Mouse (Mus musculus): ENCODE data around the gene Csf2. TPM values are rescaled to one million over a fixed set of nuclear protein-coding genes. Genes with fewer than 3 reads are reported as not detected.
"Not testable (repeated sequence)": the region's sequence is repeated elsewhere in the genome, so short reads cannot be mapped to it uniquely, and the experiment has no call there.

Gene Csf2
- total RNA-seq (2014; rRNA removed) (not detected in 2 replicates), polyA plus RNA-seq (2015; fragmentation: Nextera tagmentation; extraction: Ambion mirVana) (not detected in 2 replicates)

DNA sequence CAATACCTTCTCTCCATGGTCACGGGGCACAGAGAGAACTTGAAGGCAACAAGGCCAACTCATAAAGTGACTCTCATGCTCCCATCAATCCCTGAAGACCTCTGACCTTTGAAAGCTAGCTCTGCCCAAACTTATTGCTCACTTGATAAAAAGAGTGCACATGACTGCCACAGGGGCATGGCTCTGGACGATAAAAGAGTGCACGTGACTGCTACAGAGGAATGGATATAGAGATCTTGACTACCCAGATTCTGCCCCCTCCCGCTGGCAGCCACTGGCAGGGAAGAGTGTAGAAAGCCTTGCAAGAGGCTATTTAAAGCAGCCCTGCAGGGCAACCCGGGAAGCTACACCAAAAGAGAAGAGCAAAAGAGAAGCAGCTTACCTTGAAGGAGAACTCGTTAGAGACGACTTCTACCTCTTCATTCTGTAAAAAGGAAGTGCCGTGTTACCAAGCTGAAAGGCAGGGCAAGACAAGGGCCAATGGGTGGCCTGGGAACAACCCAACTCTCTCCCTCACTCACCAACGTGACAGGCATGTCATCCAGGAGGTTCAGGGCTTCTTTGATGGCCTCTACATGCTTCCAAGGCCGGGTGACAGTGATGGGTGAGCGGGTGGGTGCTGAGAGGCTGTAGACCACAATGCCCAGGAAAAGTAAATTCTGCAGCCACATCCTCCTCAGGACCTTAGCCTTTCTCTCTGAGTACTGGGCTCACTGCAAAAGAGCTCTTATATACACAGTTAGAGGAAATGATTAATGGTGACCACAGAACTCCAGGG, at the start of gene Csf2:
Csf2 (minus strand) TSS at position 728 of the 778 bp plus-strand sequence.
- Histone ChIP-seq H3K4me1 (ENCODE audit: insufficient read depth) (no peaks in the 10 kb centered on the region), H3K36me3 (ENCODE audit: insufficient read depth) (no peaks in the 10 kb centered on the region), H3K27ac (ENCODE audit: low read depth, low read length) (no peak within 1 kb of the TSS), H3K27me3 (ENCODE audit: insufficient read depth, low read length) (no peaks in the 10 kb centered on the region), H3K4me3 (ENCODE audit: low read depth, low read length) (no peak within 1 kb of the TSS), H3K9ac (no peak within 1 kb of the TSS), H3K9me3 (ENCODE audit: low read length) (no peaks in the 10 kb centered on the region), H3K4me2 (ENCODE audit: low read depth) (no peak within 1 kb of the TSS)
- DNase-seq (no peak), ATAC-seq (no peak)
- TF ChIP-seq CTCF (IDR thresholded peaks at IDR 0.05; ENCODE audit: low read depth), result no peak
- 54% methylated on average over 11 of the region's 11 CpGs for WGBS

DNA sequence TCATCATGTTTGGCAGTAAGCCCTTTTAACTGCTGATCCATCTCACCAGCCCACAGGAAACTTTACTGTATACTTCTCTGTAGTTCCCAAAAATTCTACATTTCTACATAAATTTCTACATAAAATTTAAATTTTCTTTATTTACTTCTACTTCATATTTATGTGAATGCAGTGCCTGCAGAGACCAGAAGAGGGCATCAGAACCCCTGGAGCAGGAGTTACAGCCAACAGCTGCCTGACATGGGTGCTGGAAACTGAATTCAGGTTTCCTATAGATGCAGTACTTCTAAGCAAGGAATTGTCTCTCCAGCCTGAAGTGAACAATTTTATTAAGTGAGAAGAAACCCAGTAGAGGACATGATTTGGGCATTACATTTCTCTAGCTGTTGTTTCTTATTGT, 49.3 kb upstream of the Csf2 start:
- Histone ChIP-seq H3K36me3 (ENCODE audit: insufficient read depth) (no peaks in the 10 kb centered on the region), H3K4me2 (ENCODE audit: low read depth) (no peak overlapping the region), H3K27ac (ENCODE audit: low read depth, low read length) (no peak overlapping the region), H3K4me1 (ENCODE audit: insufficient read depth) (no peaks in the 10 kb centered on the region), H3K9ac (no peak overlapping the region), H3K4me3 (ENCODE audit: low read depth, low read length) (no peak overlapping the region), H3K9me3 (ENCODE audit: low read length) (0 out of 2 replicates have a peak, but pooled peaks cover 4% of the 10 kb centered on the region), H3K27me3 (ENCODE audit: insufficient read depth, low read length) (no peaks in the 10 kb centered on the region)
- TF ChIP-seq CTCF (IDR thresholded peaks at IDR 0.05; ENCODE audit: low read depth), result no peak
- DNase-seq, result no peak
- ATAC-seq, result no peak

DNA sequence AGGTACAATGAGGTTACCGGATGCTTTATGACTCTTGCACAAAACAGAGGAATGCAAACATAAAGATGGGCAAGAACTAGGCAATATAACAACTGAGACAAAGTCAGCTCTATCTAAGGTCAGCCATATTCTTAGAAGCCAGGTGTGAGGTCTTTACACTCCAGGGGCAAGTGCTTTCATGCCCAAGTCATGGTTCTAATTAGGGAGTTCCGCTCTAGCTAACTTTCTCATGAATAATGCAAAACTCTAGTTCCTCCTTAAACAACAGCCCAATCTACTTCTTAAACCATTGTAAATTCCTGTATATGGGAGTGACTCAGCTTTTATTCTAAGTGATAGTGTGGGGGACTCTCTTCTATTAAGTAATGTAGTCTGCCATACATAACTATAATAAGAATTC, 48.0 kb upstream of the Csf2 start:
- H3K4me3 ChIP-seq (ENCODE audit: low read depth, low read length); H3K9me3 ChIP-seq (ENCODE audit: low read length); H3K27ac ChIP-seq (ENCODE audit: low read depth, low read length); H3K27me3 ChIP-seq (ENCODE audit: insufficient read depth, low read length); DNase-seq; H3K36me3 ChIP-seq (ENCODE audit: insufficient read depth); H3K4me1 ChIP-seq (ENCODE audit: insufficient read depth); ATAC-seq; H3K9ac ChIP-seq; H3K4me2 ChIP-seq (ENCODE audit: low read depth): not testable (repeated sequence)
- 87% methylated on average over 2 of the region's 2 CpGs for WGBS

DNA sequence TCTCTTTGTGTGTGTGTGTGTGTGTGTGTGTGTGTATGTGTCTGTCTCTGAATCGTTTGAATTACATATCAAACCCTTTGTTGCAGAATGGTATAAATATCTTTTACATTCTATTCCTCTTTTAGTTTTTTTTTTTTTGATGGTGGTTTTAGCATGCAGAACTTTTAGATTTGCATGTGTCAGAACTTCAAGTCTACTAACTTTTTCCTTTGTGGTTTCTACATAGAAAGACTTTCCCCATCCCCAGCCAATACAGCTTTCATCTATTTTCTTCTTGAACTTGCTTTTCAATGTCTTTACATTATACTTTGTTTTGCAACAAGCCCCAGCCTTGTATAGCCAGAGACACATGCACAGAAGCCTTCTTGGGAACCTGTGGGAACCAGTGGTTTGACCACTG, 47.3 kb upstream of the Csf2 start:
- Histone ChIP-seq H3K27me3 (ENCODE audit: insufficient read depth, low read length) (no peaks in the 10 kb centered on the region), H3K36me3 (ENCODE audit: insufficient read depth) (no peaks in the 10 kb centered on the region), H3K9me3 (ENCODE audit: low read length) (0 out of 2 replicates have a peak, but pooled peaks cover 4% of the 10 kb centered on the region), H3K9ac (no peak overlapping the region), H3K27ac (ENCODE audit: low read depth, low read length) (no peak overlapping the region), H3K4me1 (ENCODE audit: insufficient read depth) (no peaks in the 10 kb centered on the region), H3K4me2 (ENCODE audit: low read depth) (no peak overlapping the region), H3K4me3 (ENCODE audit: low read depth, low read length) (no peak overlapping the region)
- DNase-seq (no peak), ATAC-seq (no peak)
- WGBS, result 95% methylated on average over 1 of the region's 1 CpGs
- no peak for TF ChIP-seq CTCF (IDR thresholded peaks at IDR 0.05; ENCODE audit: low read depth)

DNA sequence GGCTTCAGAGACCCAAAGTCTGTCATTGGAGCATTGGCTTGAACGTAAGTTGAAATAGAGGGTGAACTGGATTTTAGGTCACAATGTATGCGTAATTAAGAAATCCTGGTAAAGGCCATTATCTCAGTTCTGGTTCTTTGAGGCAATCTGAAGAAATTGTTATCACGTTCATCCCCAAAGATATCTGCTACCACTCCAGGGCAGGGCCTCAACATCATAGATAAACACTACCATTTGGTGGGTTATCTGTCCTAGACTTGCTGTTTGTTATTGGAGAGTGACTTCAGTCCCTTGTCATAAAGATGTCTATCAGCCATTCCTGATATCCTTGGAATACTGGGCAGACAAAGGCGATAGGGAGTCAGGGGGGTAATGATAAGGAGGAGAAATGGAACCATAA, 46.5 kb upstream of the Csf2 start:
- DNase-seq (no peak), ATAC-seq (no peak)
- Histone ChIP-seq H3K9me3 (ENCODE audit: low read length) (0 out of 2 replicates have a peak, but pooled peaks cover 4% of the 10 kb centered on the region), H3K9ac (no peak overlapping the region), H3K27me3 (ENCODE audit: insufficient read depth, low read length) (no peaks in the 10 kb centered on the region), H3K27ac (ENCODE audit: low read depth, low read length) (no peak overlapping the region), H3K4me2 (ENCODE audit: low read depth) (no peak overlapping the region), H3K4me3 (ENCODE audit: low read depth, low read length) (no peak overlapping the region), H3K36me3 (ENCODE audit: insufficient read depth) (no peaks in the 10 kb centered on the region), H3K4me1 (ENCODE audit: insufficient read depth) (no peaks in the 10 kb centered on the region)
- WGBS, result 87% methylated on average over 4 of the region's 4 CpGs
- no peak for TF ChIP-seq CTCF (IDR thresholded peaks at IDR 0.05; ENCODE audit: low read depth)

DNA sequence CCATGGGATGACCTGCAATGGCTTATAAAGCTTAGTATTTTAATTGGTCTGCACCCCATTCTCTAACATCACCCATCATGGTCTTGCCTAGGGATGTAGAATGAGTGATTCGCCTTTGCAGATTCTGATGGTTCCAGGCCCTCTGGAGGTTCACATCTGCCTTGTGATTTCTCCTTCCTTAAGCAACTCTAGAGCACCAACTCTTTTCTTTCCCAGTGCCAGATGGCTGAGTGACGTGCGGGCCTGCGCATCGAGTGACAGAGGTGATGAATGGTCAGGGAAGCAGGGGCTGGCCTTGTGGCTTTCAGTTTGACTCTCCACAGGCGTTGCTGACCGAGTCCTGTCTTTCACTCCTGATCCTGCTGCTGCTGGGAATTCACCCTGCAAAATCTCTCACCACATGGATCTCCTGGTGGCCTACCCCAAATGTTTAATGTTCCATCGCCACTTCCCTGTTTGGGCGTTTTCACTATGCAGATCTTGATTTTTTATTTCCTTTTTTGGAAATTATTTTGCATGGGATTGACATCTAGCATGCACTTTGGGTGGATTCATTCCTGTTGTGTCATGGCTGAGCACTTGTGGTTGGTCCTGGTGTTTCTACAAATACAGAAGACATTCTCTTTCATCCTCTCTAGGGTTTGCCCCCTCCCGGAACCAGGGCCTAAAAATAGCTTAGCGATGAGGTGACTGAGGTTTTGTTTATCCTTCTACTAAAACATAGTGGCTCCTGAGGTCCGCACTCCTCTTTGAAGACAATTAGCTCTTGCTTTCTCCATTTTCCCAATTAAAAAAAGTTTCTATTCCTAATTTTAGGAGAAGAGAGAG, 44.7 kb upstream of the Csf2 start:
- Histone ChIP-seq H3K4me3 (ENCODE audit: low read depth, low read length) (no peak overlapping the region), H3K27ac (ENCODE audit: low read depth, low read length) (no peak overlapping the region), H3K9me3 (ENCODE audit: low read length) (0 out of 2 replicates have a peak, but pooled peaks cover 4% of the 10 kb centered on the region), H3K4me2 (ENCODE audit: low read depth) (no peak overlapping the region), H3K36me3 (ENCODE audit: insufficient read depth) (no peaks in the 10 kb centered on the region), H3K27me3 (ENCODE audit: insufficient read depth, low read length) (no peaks in the 10 kb centered on the region), H3K9ac (no peak overlapping the region), H3K4me1 (ENCODE audit: insufficient read depth) (no peaks in the 10 kb centered on the region)
- DNase-seq (no peak), ATAC-seq (no peak)
- 79% methylated on average over 12 of the region's 12 CpGs for WGBS
- no peak for TF ChIP-seq CTCF (IDR thresholded peaks at IDR 0.05; ENCODE audit: low read depth)

DNA sequence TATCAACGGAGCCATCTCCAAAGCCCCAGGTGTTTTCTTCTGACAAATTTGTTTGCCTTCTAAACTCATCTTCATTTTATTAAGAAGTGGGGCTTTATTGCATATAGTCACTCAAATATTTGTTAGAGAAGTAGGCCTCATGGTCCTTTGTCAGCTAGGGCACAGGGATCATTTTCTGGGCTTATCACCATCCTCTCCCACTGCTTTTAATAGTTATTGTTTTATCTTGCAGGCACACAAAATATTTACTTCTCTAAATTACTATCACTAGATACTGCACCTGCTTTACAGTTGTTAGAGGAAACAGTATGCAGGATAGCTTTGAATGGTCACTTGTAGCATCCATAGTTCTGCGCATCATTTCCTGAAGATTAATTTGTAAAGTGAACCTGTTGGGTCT, 42.7 kb upstream of the Csf2 start:
- Histone ChIP-seq H3K36me3 (ENCODE audit: insufficient read depth) (no peaks in the 10 kb centered on the region), H3K4me2 (ENCODE audit: low read depth) (no peak overlapping the region), H3K4me1 (ENCODE audit: insufficient read depth) (no peaks in the 10 kb centered on the region), H3K9ac (no peak overlapping the region), H3K9me3 (ENCODE audit: low read length) (0 out of 2 replicates have a peak, but pooled peaks cover under 1% of the 10 kb centered on the region), H3K4me3 (ENCODE audit: low read depth, low read length) (no peak overlapping the region), H3K27me3 (ENCODE audit: insufficient read depth, low read length) (no peaks in the 10 kb centered on the region), H3K27ac (ENCODE audit: low read depth, low read length) (no peak overlapping the region)
- WGBS, result 88% methylated on average over 2 of the region's 2 CpGs
- ATAC-seq (no peak), DNase-seq (no peak)
- no peak for TF ChIP-seq CTCF (IDR thresholded peaks at IDR 0.05; ENCODE audit: low read depth)
